8 mouse cellular contexts compared by ENCODE assay signal in genomic region chr6:89498764-89499516, GRCm38 (mm10).
DNase-seq lines count a peak whose midpoint lies in the region; ATAC-seq lines count a peak whose summit lies in the region.
"Had no signal": no experiment of that assay in that cellular context is flagged by ENCODE, and none has a peak within 500 bp of the region (broad histone marks: within the 10 kb centered on the region; RNA-seq: fewer than 3 reads in every experiment).

No protein-coding gene starts in this region.

- no peak overlapping the region for H3K4me3 ChIP-seq in hindbrain, embryonic 15.5 days
- H3K4me3 ChIP-seq in hindbrain, embryonic 11.5 days (ENCODE audit: low read depth, low read length): no peak overlapping the region
- H3K4me3 ChIP-seq in embryonic facial prominence, embryonic 14.5 days (ENCODE audit: low read depth, low read length): no peak overlapping the region
- H3K4me3 ChIP-seq in limb, embryonic 13.5 days: no peak overlapping the region
- H3K4me3 ChIP-seq in liver, embryonic 12.5 days: no peak overlapping the region
- H3K4me3 ChIP-seq: embryonic facial prominence, embryonic 12.5 days had no signal

- no peak overlapping the region for H3K4me2 ChIP-seq in hindbrain, embryonic 15.5 days
- no peak overlapping the region for H3K4me2 ChIP-seq in hindbrain, embryonic 11.5 days (replicated peaks; ENCODE audit: low read depth, low read length)
- no peak overlapping the region for H3K4me2 ChIP-seq in embryonic facial prominence, embryonic 14.5 days (ENCODE audit: low read depth, low read length)
- no peak overlapping the region for H3K4me2 ChIP-seq in limb, embryonic 13.5 days (replicated peaks)
- H3K4me2 ChIP-seq in liver, embryonic 12.5 days: no peak overlapping the region
- H3K4me2 ChIP-seq: embryonic facial prominence, embryonic 12.5 days had no signal

- H3K9ac ChIP-seq in hindbrain, embryonic 15.5 days: no peak overlapping the region
- H3K9ac ChIP-seq in hindbrain, embryonic 11.5 days (ENCODE audit: low read depth, low read length): no peak overlapping the region
- no peak overlapping the region for H3K9ac ChIP-seq in embryonic facial prominence, embryonic 14.5 days (ENCODE audit: low read depth, low read length)
- 0 out of 2 replicates have a peak overlapping the region, but pooled peaks have one; percentile 0 for H3K9ac ChIP-seq in limb, embryonic 13.5 days
- H3K9ac ChIP-seq in liver, embryonic 12.5 days: no peak overlapping the region
- H3K9ac ChIP-seq: embryonic facial prominence, embryonic 12.5 days had no signal

- no peak for DNase-seq in hindbrain, embryonic 11.5 days (ENCODE audit: low spot score)
- DNase-seq in A20 (ENCODE audit: low read depth, low spot score): peak; percentile 87
- peak; percentile 80 for DNase-seq in embryonic facial prominence, embryonic 14.5 days (ENCODE audit: low spot score)
- DNase-seq in testis, postnatal 10 days (ENCODE audit: low spot score): no peak

- WGBS in hindbrain, embryonic 15.5 days: 46% methylated on average over 6 of the region's 6 CpGs
- 59% methylated on average over 6 of the region's 6 CpGs for WGBS in hindbrain, embryonic 11.5 days
- 44% methylated on average over 6 of the region's 6 CpGs for WGBS in embryonic facial prominence, embryonic 14.5 days
- 32% methylated on average over 6 of the region's 6 CpGs for WGBS in limb, embryonic 13.5 days
- WGBS in liver, embryonic 12.5 days (ENCODE audit: insufficient replicate concordance): 57% methylated on average over 6 of the region's 6 CpGs

- H3K36me3 ChIP-seq in hindbrain, embryonic 15.5 days: no peaks in the 10 kb centered on the region
- H3K36me3 ChIP-seq in hindbrain, embryonic 11.5 days (ENCODE audit: control insufficient read depth, insufficient read depth, low read length): no peaks in the 10 kb centered on the region
- no peaks in the 10 kb centered on the region for H3K36me3 ChIP-seq in embryonic facial prominence, embryonic 14.5 days (ENCODE audit: control insufficient read depth, insufficient read depth, low read length)
- H3K36me3 ChIP-seq in limb, embryonic 13.5 days: no peaks in the 10 kb centered on the region
- no peaks in the 10 kb centered on the region for H3K36me3 ChIP-seq in liver, embryonic 12.5 days
- H3K36me3 ChIP-seq: embryonic facial prominence, embryonic 12.5 days had no signal

- no peaks in the 10 kb centered on the region for H3K27me3 ChIP-seq in hindbrain, embryonic 15.5 days
- no peaks in the 10 kb centered on the region for H3K27me3 ChIP-seq in hindbrain, embryonic 11.5 days (ENCODE audit: control insufficient read depth, insufficient read depth, low read length)
- H3K27me3 ChIP-seq in embryonic facial prominence, embryonic 14.5 days (replicated peaks; ENCODE audit: control insufficient read depth, insufficient read depth, low read length): no peaks in the 10 kb centered on the region
- H3K27me3 ChIP-seq in limb, embryonic 13.5 days: no peaks in the 10 kb centered on the region
- H3K27me3 ChIP-seq in liver, embryonic 12.5 days (replicated peaks): no peaks in the 10 kb centered on the region
- H3K27me3 ChIP-seq: embryonic facial prominence, embryonic 12.5 days had no signal

- H3K9me3 ChIP-seq in hindbrain, embryonic 15.5 days: no peaks in the 10 kb centered on the region
- no peaks in the 10 kb centered on the region for H3K9me3 ChIP-seq in hindbrain, embryonic 11.5 days (ENCODE audit: control insufficient read depth, low read length)
- no peaks in the 10 kb centered on the region for H3K9me3 ChIP-seq in embryonic facial prominence, embryonic 14.5 days (ENCODE audit: control insufficient read depth, low read length)
- H3K9me3 ChIP-seq in limb, embryonic 13.5 days: no peaks in the 10 kb centered on the region
- H3K9me3 ChIP-seq in liver, embryonic 12.5 days (replicated peaks): no peaks in the 10 kb centered on the region
- H3K9me3 ChIP-seq: embryonic facial prominence, embryonic 12.5 days had no signal

- H3K4me1 ChIP-seq in hindbrain, embryonic 15.5 days (replicated peaks): peaks cover 8% of the 10 kb centered on the region; the same call in 1 of the 2 replicates
- no peaks in the 10 kb centered on the region for H3K4me1 ChIP-seq in hindbrain, embryonic 11.5 days (replicated peaks; ENCODE audit: control insufficient read depth, insufficient read depth, low read length)
- peaks cover 4% of the 10 kb centered on the region; the same call in 1 of the 2 replicates for H3K4me1 ChIP-seq in embryonic facial prominence, embryonic 14.5 days (ENCODE audit: control insufficient read depth, insufficient read depth, low read length)
- peaks cover 22% of the 10 kb centered on the region for H3K4me1 ChIP-seq in limb, embryonic 13.5 days
- H3K4me1 ChIP-seq in liver, embryonic 12.5 days: no peaks in the 10 kb centered on the region
- H3K4me1 ChIP-seq: embryonic facial prominence, embryonic 12.5 days had no signal

- peak; percentile 66; the same call in 1 of the 2 replicates for ATAC-seq in hindbrain, embryonic 15.5 days (ENCODE audit: low FRiP score, low read depth)
- ATAC-seq in hindbrain, embryonic 11.5 days (ENCODE audit: low FRiP score): no peak
- ATAC-seq in embryonic facial prominence, embryonic 14.5 days (ENCODE audit: low read depth): no peak
- peak; percentile 85 for ATAC-seq in limb, embryonic 13.5 days (ENCODE audit: low FRiP score, low read depth)
- ATAC-seq in liver, embryonic 12.5 days: no peak

- H3K27ac ChIP-seq in hindbrain, embryonic 15.5 days (replicated peaks): no peak overlapping the region; the same call in 1 of the 2 replicates
- no peak overlapping the region for H3K27ac ChIP-seq in hindbrain, embryonic 11.5 days (ENCODE audit: low read depth, low read length)
- peak overlapping the region; percentile 9; the same call in 1 of the 2 replicates for H3K27ac ChIP-seq in embryonic facial prominence, embryonic 14.5 days (replicated peaks; ENCODE audit: low read depth, low read length)
- H3K27ac ChIP-seq in limb, embryonic 13.5 days: peak overlapping the region; percentile 70; the same call in 1 of the 2 replicates
- no peak overlapping the region for H3K27ac ChIP-seq in liver, embryonic 12.5 days
- H3K27ac ChIP-seq: embryonic facial prominence, embryonic 12.5 days had no signal

Comparison
In these comparisons a context has a peak if more than half of its experiments do, and no peak if none do; other contexts are left out.
1. ATAC-seq: peak in hindbrain, embryonic 15.5 days (single experiment) and limb, embryonic 13.5 days (single experiment); none in hindbrain, embryonic 11.5 days (single experiment), embryonic facial prominence, embryonic 14.5 days (single experiment) and liver, embryonic 12.5 days (single experiment).
2. H3K27ac ChIP-seq: peak in embryonic facial prominence, embryonic 14.5 days (single experiment) and limb, embryonic 13.5 days (single experiment); none in hindbrain, embryonic 15.5 days (single experiment), hindbrain, embryonic 11.5 days (single experiment) and liver, embryonic 12.5 days (single experiment).
3. DNase-seq: peak in A20 (single experiment) and embryonic facial prominence, embryonic 14.5 days (single experiment); none in hindbrain, embryonic 11.5 days (single experiment) and testis, postnatal 10 days (single experiment).